Mouse (Mus musculus): ENCODE measurements around the gene Rnd1.

- no peak for TF ChIP-seq CTCF (IDR thresholded peaks at IDR 0.05; ENCODE audit: borderline replicate concordance, insufficient read depth, low read length)
- no peak for TF ChIP-seq POLR2A (IDR thresholded peaks at IDR 0.05; ENCODE audit: low read depth, low read length)
Observed at GRCm38 (mm10) chr15:98680660-98681059, 3.4 kb upstream of the Rnd1 start.

All from embryonic fibroblast, embryonic 13.5 days (primary cell).